Mouse (Mus musculus) hindbrain, embryonic 13.5 days (tissue): Measurements from ENCODE around the gene Akr7a5. TPM values are rescaled to one million over a fixed set of nuclear protein-coding genes. Genes with fewer than 3 reads are reported as not detected.
A peak's percentile ranks its signal among the peaks of the same experiment; 100 is the strongest.

Experiments used
- microRNA-seq: library from miRNA; unstranded; fragments of <30 nt; microRNA quantifications from one replicate; pipeline ENCODE4, GENCODE M21; 2016
- polyA plus RNA-seq: library from polyadenylated mRNA; unstranded; fragments of >200 nt; fragmentation: Nextera tagmentation; extraction: Ambion mirVana; gene quantifications from 2 replicates; pipeline ENCODE4 v1.2.1, GENCODE M21; 2015

Akr7a5 gene
- polyA plus RNA-seq, 1 experiment from 2014 or later: 60.0 TPM

Small RNA genes lying within 50 kb of the gene (microRNA-seq; reads per million reads assigned to microRNA genes)
- gene Gm24245: 3.0 reads per million, percentile 7 among the genes with 10 or more reads in this experiment
- 0.70 reads per million for gene Gm25732

Other genes starting within 250 kb of the Akr7a5 start
- gene Htr6, start 235.2 kb upstream of the Akr7a5 start, polyA plus RNA-seq: 0.18 and 0.27 TPM in 2 replicates
- gene Nbl1, start 217.8 kb upstream of the Akr7a5 start, polyA plus RNA-seq: 40.8 and 45.3 TPM in 2 replicates
- gene Minos1, start 179.6 kb upstream of the Akr7a5 start, polyA plus RNA-seq: 424 and 441 TPM in 2 replicates
- 340 and 343 TPM in 2 replicates for gene Capzb, start 117.8 kb upstream of the Akr7a5 start, polyA plus RNA-seq
- gene Pqlc2, start within 50 bp of the Akr7a5 start, polyA plus RNA-seq: 14.3 TPM in 2 replicates
- 88.1 and 97.5 TPM in 2 replicates for gene Mrto4, start 41.8 kb downstream of the Akr7a5 start, polyA plus RNA-seq
- gene Emc1, start 41.8 kb downstream of the Akr7a5 start, polyA plus RNA-seq: 36.2 and 42.2 TPM in 2 replicates
- 73.7 and 76.4 TPM in 2 replicates for gene Ubr4, start 41.9 kb downstream of the Akr7a5 start, polyA plus RNA-seq
- gene Iffo2, start 219.8 kb downstream of the Akr7a5 start, polyA plus RNA-seq: 4.4 and 4.7 TPM in 2 replicates